Mouse (Mus musculus): ENCODE results near the gene Eif3d. TPM values are rescaled to one million over a fixed set of nuclear protein-coding genes. Genes with fewer than 3 reads are reported as not detected.

Eif3d gene
- total and polyA plus RNA-seq, 3 experiments, result 302 to 493 (median 344) TPM

DNA sequence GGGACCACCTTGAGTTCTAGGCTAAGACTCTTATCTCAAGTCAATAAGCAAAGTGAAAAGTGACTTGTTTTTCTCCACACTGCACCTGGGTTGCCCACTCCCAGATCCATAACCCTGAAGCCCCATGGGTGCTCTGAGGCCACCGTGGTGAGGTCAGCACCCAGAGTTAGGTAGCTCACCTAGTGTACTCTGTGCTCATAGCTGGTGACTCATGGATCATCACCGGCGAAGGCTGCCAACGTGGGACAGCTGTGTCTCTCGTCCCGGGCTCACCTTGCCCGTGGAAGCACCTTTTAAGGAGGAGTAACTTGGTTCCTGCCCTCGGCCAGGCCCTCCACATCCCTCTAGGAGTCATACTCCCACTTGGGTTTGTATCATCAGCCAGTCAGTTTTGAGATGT is 57.6 kb downstream of the Eif3d start:
- no peak overlapping the region for H3K27ac ChIP-seq (ENCODE audit: insufficient read depth, low read depth)
- in situ Hi-C loops (cut with MboI; ENCODE audit: low pct_ligation_motif_present, low pct_unique_long_range_greater_than_20kb, low sequenced_read_pairs), result loop anchor here (10.0 kb wide), 1 partner anchor 138 kb away; no protein-coding TSS in a partner anchor

DNA sequence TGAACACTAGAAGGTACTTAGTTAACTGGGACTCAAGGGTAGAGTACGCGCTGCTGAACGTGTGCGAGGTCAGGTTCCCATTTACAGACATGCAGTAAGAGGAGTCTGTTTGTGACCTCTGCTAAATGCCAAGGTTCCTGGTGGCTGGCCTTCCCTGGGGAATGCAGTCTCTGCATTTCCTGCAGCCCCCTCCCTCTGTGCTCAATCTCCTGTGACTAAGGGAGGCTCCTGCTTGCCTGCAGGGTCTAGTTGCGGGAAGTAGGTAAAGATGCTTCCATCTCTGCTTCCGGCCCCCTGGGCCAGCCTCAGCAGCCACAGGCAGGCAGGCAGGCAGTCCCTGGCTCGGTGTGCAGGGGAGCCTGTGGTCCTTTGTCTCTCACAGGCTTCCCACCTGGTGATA is 58.0 kb downstream of the Eif3d start:
- Histone ChIP-seq H3K4me2 (ENCODE audit: insufficient read depth, low read depth, poor library complexity, severe bottlenecking) (no peak overlapping the region), H3K4me1 (ENCODE audit: control insufficient read depth in 1 of 2, insufficient read depth in 2 of 2) (0 out of 4 replicates have a peak, but pooled peaks cover 0 to 2% of the 10 kb centered on the region in 2 experiments), H3K4me3 (replicated peaks in 1 of 3; ENCODE audit: low read depth in 2 of 3, low read length in 2 of 3, poor library complexity in 1 of 3) (no peak overlapping the region), H3K9ac (ENCODE audit: insufficient read depth, low read depth) (no peak overlapping the region), H3K79me2 (replicated peaks; ENCODE audit: control insufficient read depth, extremely low read depth, insufficient read depth, poor library complexity, severe bottlenecking) (no peaks in the 10 kb centered on the region), H3K36me3 (replicated peaks in 1 of 2; ENCODE audit: control insufficient read depth in 1 of 2, insufficient read depth in 1 of 2, low read length in 1 of 2) (peaks cover 26 to 46% of the 10 kb centered on the region in 2 experiments), H3K9me3 (replicated peaks; ENCODE audit: low read length) (no peaks in the 10 kb centered on the region), H3K27ac (ENCODE audit: insufficient read depth, low read depth) (no peak overlapping the region), H3K27me3 (replicated peaks) (no peaks in the 10 kb centered on the region)
- in situ Hi-C loops (cut with MboI; ENCODE audit: low pct_ligation_motif_present, low pct_unique_long_range_greater_than_20kb, low sequenced_read_pairs), result loop anchor here (10.0 kb wide), 1 partner anchor 138 kb away; no protein-coding TSS in a partner anchor
- dilution Hi-C loops (cut with MboI; ENCODE audit: extremely low pct_ligation_motif_present, extremely low pct_unique_long_range_greater_than_20kb, low sequenced_read_pairs), result no loop called here
- no peak for DNase-seq (ENCODE audit: extremely low read depth)
- TF ChIP-seq E2F4 (IDR thresholded peaks at IDR 0.05; ENCODE audit: insufficient replicate concordance, low read depth, low read length) (no peak), POLR2AphosphoS2 (IDR thresholded peaks at IDR 0.05; ENCODE audit: low read depth, low read length) (no peak), MYC (IDR thresholded peaks at IDR 0.05; ENCODE audit: low read depth, low read length) (no peak), MAZ (IDR thresholded peaks at IDR 0.05; ENCODE audit: low read depth, low read length) (no peak), NELFE (IDR thresholded peaks at IDR 0.05; ENCODE audit: low read depth, low read length) (no peak), POLR2A (IDR thresholded peaks at IDR 0.05; ENCODE audit: low read depth, low read length) (no peak), MEF2A (IDR thresholded peaks at IDR 0.05; ENCODE audit: borderline replicate concordance, low read depth, low read length) (no peak), USF2 (conservative IDR thresholded peaks at IDR 0.05; ENCODE audit: low read depth, low read length) (no peak), TCF12 (IDR thresholded peaks at IDR 0.05; ENCODE audit: low read depth, low read length) (no peak), KAT2A (IDR thresholded peaks at IDR 0.05; ENCODE audit: insufficient replicate concordance, low read length) (no peak), NRF1 (IDR thresholded peaks at IDR 0.05; ENCODE audit: low read depth, low read length) (no peak), SIN3A (IDR thresholded peaks at IDR 0.05; ENCODE audit: low read length) (no peak)

More for the DNA sequence above, 57.6 kb downstream of the Eif3d start:
- 0 out of 4 replicates have a peak, but pooled peaks cover 0 to 2% of the 10 kb centered on the region in 2 experiments for H3K4me1 ChIP-seq (ENCODE audit: control insufficient read depth in 1 of 2, insufficient read depth in 2 of 2)
- dilution Hi-C loops (cut with MboI; ENCODE audit: extremely low pct_ligation_motif_present, extremely low pct_unique_long_range_greater_than_20kb, low sequenced_read_pairs), result no loop called here
- H3K4me2 ChIP-seq (ENCODE audit: insufficient read depth, low read depth, poor library complexity, severe bottlenecking), result no peak overlapping the region
- H3K9me3 ChIP-seq (replicated peaks; ENCODE audit: low read length), result no peaks in the 10 kb centered on the region
- DNase-seq (ENCODE audit: extremely low read depth), result no peak
- no peaks in the 10 kb centered on the region for H3K79me2 ChIP-seq (replicated peaks; ENCODE audit: control insufficient read depth, extremely low read depth, insufficient read depth, poor library complexity, severe bottlenecking)
- H3K27me3 ChIP-seq (replicated peaks), result no peaks in the 10 kb centered on the region
- TF ChIP-seq MAX (IDR thresholded peaks at IDR 0.05; ENCODE audit: low read length) (no peak), BHLHE40 (IDR thresholded peaks at IDR 0.05; ENCODE audit: low read depth, low read length) (no peak), MAZ (IDR thresholded peaks at IDR 0.05; ENCODE audit: low read depth, low read length) (no peak), UBTF (IDR thresholded peaks at IDR 0.05; ENCODE audit: low read depth, low read length) (no peak), JUN (IDR thresholded peaks at IDR 0.05; ENCODE audit: insufficient read depth, low read depth, low read length) (no peak), SMC3 (IDR thresholded peaks at IDR 0.05; ENCODE audit: low read depth, low read length) (no peak), ZKSCAN1 (IDR thresholded peaks at IDR 0.05; ENCODE audit: borderline replicate concordance, low read depth, low read length) (no peak), MAFK (IDR thresholded peaks at IDR 0.05; ENCODE audit: insufficient replicate concordance, low read length) (no peak), JUND (conservative IDR thresholded peaks at IDR 0.05; ENCODE audit: low read depth, low read length) (no peak), ZMIZ1 (IDR thresholded peaks at IDR 0.05; ENCODE audit: low read depth, low read length) (no peak), NELFE (IDR thresholded peaks at IDR 0.05; ENCODE audit: low read depth, low read length) (no peak), TBP (conservative IDR thresholded peaks at IDR 0.05; ENCODE audit: low read depth, low read length) (no peak), GABPA (IDR thresholded peaks at IDR 0.05; ENCODE audit: insufficient replicate concordance, low read depth, low read length) (no peak), CTCF (conservative IDR thresholded peaks at IDR 0.05 in 1 of 2, IDR thresholded peaks at IDR 0.05 in 1 of 2; ENCODE audit: low read depth in 2 of 2, low read length in 2 of 2) (no peak), USF2 (conservative IDR thresholded peaks at IDR 0.05; ENCODE audit: low read depth, low read length) (no peak), ZNF384 (IDR thresholded peaks at IDR 0.05; ENCODE audit: low read depth, low read length) (no peak), POLR2AphosphoS2 (IDR thresholded peaks at IDR 0.05; ENCODE audit: low read depth, low read length) (no peak)
- H3K4me3 ChIP-seq (replicated peaks in 1 of 3; ENCODE audit: low read depth in 2 of 3, low read length in 2 of 3, poor library complexity in 1 of 3), result no peak overlapping the region
- H3K36me3 ChIP-seq (replicated peaks in 1 of 2; ENCODE audit: control insufficient read depth in 1 of 2, insufficient read depth in 1 of 2, low read length in 1 of 2), result peaks cover 30 to 50% of the 10 kb centered on the region in 2 experiments
- no peak overlapping the region for H3K9ac ChIP-seq (ENCODE audit: insufficient read depth, low read depth)

Measured in CH12.LX (cell line).